ENCODE assay signal across 11 mouse cellular contexts in the genomic region with DNA sequence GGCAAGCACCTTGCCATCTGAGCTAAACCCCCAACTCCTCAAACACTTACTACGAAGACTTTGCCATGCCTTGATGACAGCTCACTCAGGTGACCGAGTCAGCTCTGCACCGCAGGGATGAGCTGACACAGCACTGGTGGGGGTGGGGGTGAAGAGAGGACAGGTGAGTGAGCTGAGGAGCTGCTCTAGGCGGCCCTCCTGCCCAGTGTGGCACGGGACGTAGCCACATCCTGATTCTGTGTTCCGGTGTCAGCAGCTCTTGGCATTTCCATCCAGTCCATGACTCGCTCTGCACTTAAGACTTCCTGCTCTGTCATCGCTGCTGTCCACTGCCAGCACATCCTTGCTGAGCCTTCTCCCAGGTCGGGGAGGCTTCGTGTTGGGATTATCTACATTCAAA.
"Had no signal": no experiment of that assay in that cellular context is flagged by ENCODE, and none has a peak within 500 bp of the region (broad histone marks: within the 10 kb centered on the region; RNA-seq: fewer than 3 reads in every experiment).

No protein-coding gene starts in this region.

- DNase-seq: kidney, adult 8-10 months; lung, adult 2 months; midbrain, embryonic 14.5 days; thymus, postnatal 36 days had no signal

- H3K4me3 ChIP-seq: left cerebral cortex, adult 2 months; limb, embryonic 10.5 days; liver, embryonic 15.5 days; neural tube, embryonic 12.5 days had no signal

- ATAC-seq: inflammation-experienced regulatory T-cells, adult 6 months had no signal

- H3K4me2 ChIP-seq: liver, embryonic 11.5 days; liver, embryonic 15.5 days; neural tube, embryonic 12.5 days had no signal

- H3K4me1 ChIP-seq: limb, embryonic 10.5 days; liver, embryonic 15.5 days; neural tube, embryonic 12.5 days had no signal

- H3K27me3 ChIP-seq: liver, embryonic 15.5 days; neural tube, embryonic 12.5 days had no signal

- H3K36me3 ChIP-seq: liver, embryonic 15.5 days had no signal

- H3K9me3 ChIP-seq: limb, embryonic 10.5 days; liver, embryonic 15.5 days; neural tube, embryonic 12.5 days had no signal

- H3K27ac ChIP-seq: left cerebral cortex, adult 2 months; limb, embryonic 10.5 days; liver, embryonic 15.5 days; macrophage; neural tube, embryonic 12.5 days had no signal

- H3K9ac ChIP-seq: liver, embryonic 15.5 days; neural tube, embryonic 12.5 days had no signal
